Mouse (Mus musculus): ENCODE data around the gene Fancl. TPM values are rescaled to one million over a fixed set of nuclear protein-coding genes. Genes with fewer than 3 reads are reported as not detected.

Gene Fancl
- total RNA-seq, 2 experiments from 2014 or later = 9.2 to 9.7 TPM

- DNase-seq = peak; percentile 5 to 12
Observed at GRCm38 (mm10) chr11:26489761-26490466, 104.0 kb downstream of the Fancl start.

DNA sequence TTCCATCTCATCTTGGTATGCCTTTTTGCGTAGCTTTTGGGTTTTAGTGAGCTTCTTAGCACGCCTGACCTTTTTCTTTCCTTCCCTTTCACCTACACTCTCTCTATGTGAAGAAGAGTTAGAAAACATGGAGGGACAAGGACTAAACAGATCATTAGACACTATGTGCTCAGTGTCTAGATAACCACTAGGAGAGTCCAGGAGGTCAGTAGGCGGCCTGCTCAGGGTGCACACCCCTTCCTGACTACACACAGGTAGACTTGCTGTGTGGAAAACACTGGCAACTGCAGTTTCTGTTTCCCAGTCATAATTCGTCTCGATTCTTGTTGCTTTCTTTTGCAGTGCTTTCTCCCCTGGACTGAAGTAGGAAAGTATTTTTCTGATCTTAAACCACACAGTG, 110.0 kb downstream of the Fancl start:
- DNase-seq = no peak

DNA sequence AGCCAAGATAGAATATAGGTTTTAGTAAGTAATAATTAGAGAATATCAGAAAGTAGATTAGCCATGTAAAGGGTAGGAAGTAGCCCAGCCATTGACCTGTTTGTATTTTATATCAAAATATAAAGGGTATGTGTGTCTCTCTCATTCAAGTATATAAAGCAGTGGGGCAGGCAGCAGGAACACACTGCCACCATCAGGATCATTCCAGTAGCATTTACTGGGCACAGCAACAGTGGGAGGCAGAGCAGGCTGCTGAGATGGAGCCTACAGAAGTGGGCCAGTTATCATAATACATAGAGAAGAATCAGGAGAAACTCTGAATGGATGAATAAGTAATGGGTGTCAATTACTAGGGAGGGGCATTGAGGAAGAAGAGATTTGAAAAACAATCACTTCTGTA, 127.7 kb downstream of the Fancl start:
- DNase-seq = no peak

GRCm38 (mm10) chr11:26516086-26516485, 130.2 kb downstream of the Fancl start:
- no peak for DNase-seq

- no peak for DNase-seq
Observed at GRCm38 (mm10) chr11:26518991-26519390, 133.1 kb downstream of the Fancl start.

Other genes with a start within 250 kb of the Fancl start
- 10 to 100 TPM; 11.2 TPM for gene 5730522E02Rik, start 175.4 kb upstream of the Fancl start, total RNA-seq (2021)
- not detected for gene Gm6899, start 207.1 kb downstream of the Fancl start, total RNA-seq (2021)
- 1 to 10 TPM; 2.9 to 3.7 TPM for gene Vrk2, start 207.9 kb downstream of the Fancl start, total RNA-seq (2021)

Measured in layer of hippocampus, postnatal 36 days (tissue).